Mouse (Mus musculus) liver, adult 2 months (tissue): ENCODE measurements around the gene H2-DMa.

Experiments used
- CTCF ChIP-seq: fragments of 200-500 bp; IDR thresholded peaks from 2 replicates; pipeline ENCODE4 v1.5.1; 2011; ENCODE audit warnings: low read depth, low read length, control low read depth
- POLR2A ChIP-seq: fragments of 200-500 bp; IDR thresholded peaks from 2 replicates; pipeline ENCODE4 v1.6.1; 2011; ENCODE audit warnings: low read length, control low read depth; ENCODE audit not compliant: insufficient read depth; ENCODE audit errors: extremely low read depth

GRCm38 (mm10) chr17:34133289-34133688 lies 13.9 kb downstream of the H2-DMa start:
- TF ChIP-seq CTCF (no peak), POLR2A (no peak)
